Mouse (Mus musculus): Measurements from ENCODE around the gene Mid2. TPM values are rescaled to one million over a fixed set of nuclear protein-coding genes. Genes with fewer than 3 reads are reported as not detected.
"Not testable (repeated sequence)": the region's sequence is repeated elsewhere in the genome, so short reads cannot be mapped to it uniquely, and the experiment has no call there.

The Mid2 gene
- polyA plus RNA-seq (2015; fragmentation: Nextera tagmentation; extraction: Ambion mirVana), result 7.7 and 8.8 TPM in 2 replicates

- Histone ChIP-seq H3K4me1 (replicated peaks) (no peaks in the 10 kb centered on the region; the same call in 1 of the 2 replicates), H3K4me3 (peak within 1 kb of the TSS; percentile 66), H3K4me2 (peak within 1 kb of the TSS; percentile 61), H3K36me3 (no peaks in the 10 kb centered on the region), H3K9ac (peak within 1 kb of the TSS; percentile 81), H3K9me3 (replicated peaks) (no peaks in the 10 kb centered on the region), H3K27me3 (peaks cover 7% of the 10 kb centered on the region), H3K27ac (peak within 1 kb of the TSS; percentile 87)
- 12% methylated on average over 44 of the region's 68 CpGs for WGBS
- ATAC-seq (replicated peaks; ENCODE audit: insufficient number of reproducible peaks, insufficient read depth, low FRiP score, low read depth), result peak; percentile 78
These were observed at the start of gene Mid2 for GRCm38 (mm10) chrX:140664479-140665241. Mid2 (plus strand) TSS chrX:140664599.

GRCm38 (mm10) chrX:140624875-140625594 is 39.4 kb upstream of the Mid2 start:
- H3K4me3 ChIP-seq, result no peak overlapping the region
- H3K36me3 ChIP-seq, result no peaks in the 10 kb centered on the region
- no peaks in the 10 kb centered on the region for H3K27me3 ChIP-seq
- no peak overlapping the region for H3K27ac ChIP-seq
- H3K4me1 ChIP-seq (replicated peaks), result no peaks in the 10 kb centered on the region
- ATAC-seq (replicated peaks; ENCODE audit: insufficient number of reproducible peaks, insufficient read depth, low FRiP score, low read depth), result no peak
- H3K4me2 ChIP-seq, result no peak overlapping the region
- no peaks in the 10 kb centered on the region for H3K9me3 ChIP-seq (replicated peaks)
- no peak overlapping the region for H3K9ac ChIP-seq
- 51% methylated on average over 12 of the region's 12 CpGs for WGBS

- Histone ChIP-seq H3K27ac (no peak overlapping the region), H3K4me3 (no peak overlapping the region), H3K4me1 (replicated peaks) (no peaks in the 10 kb centered on the region), H3K36me3 (no peaks in the 10 kb centered on the region), H3K9me3 (replicated peaks) (no peaks in the 10 kb centered on the region), H3K4me2 (no peak overlapping the region), H3K9ac (no peak overlapping the region), H3K27me3 (peaks cover 5% of the 10 kb centered on the region; the same call in 1 of the 2 replicates)
- WGBS, result 60% methylated on average over 5 of the region's 5 CpGs
- ATAC-seq (replicated peaks; ENCODE audit: insufficient number of reproducible peaks, insufficient read depth, low FRiP score, low read depth), result no peak
These were observed 26.4 kb upstream of the Mid2 start for GRCm38 (mm10) chrX:140638028-140638427.

GRCm38 (mm10) chrX:140639592-140639991 is 24.8 kb upstream of the Mid2 start:
- Histone ChIP-seq H3K27ac (no peak overlapping the region), H3K4me3 (no peak overlapping the region), H3K4me2 (no peak overlapping the region), H3K36me3 (no peaks in the 10 kb centered on the region), H3K27me3 (peaks cover 5% of the 10 kb centered on the region; the same call in 1 of the 2 replicates), H3K9me3 (replicated peaks) (no peaks in the 10 kb centered on the region), H3K9ac (no peak overlapping the region), H3K4me1 (replicated peaks) (no peaks in the 10 kb centered on the region)
- ATAC-seq (replicated peaks; ENCODE audit: insufficient number of reproducible peaks, insufficient read depth, low FRiP score, low read depth), result no peak
- 73% methylated on average over 2 of the region's 2 CpGs for WGBS

GRCm38 (mm10) chrX:140660731-140661130 is 3.7 kb upstream of the Mid2 start:
- H3K9me3 ChIP-seq (replicated peaks), result no peaks in the 10 kb centered on the region
- no peaks in the 10 kb centered on the region for H3K4me1 ChIP-seq (replicated peaks)
- no peaks in the 10 kb centered on the region for H3K36me3 ChIP-seq
- H3K4me3 ChIP-seq, result no peak overlapping the region
- 14% methylated on average over 1 of the region's 1 CpGs for WGBS
- no peak overlapping the region for H3K4me2 ChIP-seq
- no peak for ATAC-seq (replicated peaks; ENCODE audit: insufficient number of reproducible peaks, insufficient read depth, low FRiP score, low read depth)
- H3K27me3 ChIP-seq, result peaks cover 3% of the 10 kb centered on the region
- no peak overlapping the region for H3K27ac ChIP-seq
- H3K9ac ChIP-seq, result no peak overlapping the region

GRCm38 (mm10) chrX:140663516-140663915 is 883 bp upstream of the Mid2 start:
- no peak overlapping the region for H3K4me2 ChIP-seq
- H3K27ac ChIP-seq, result no peak overlapping the region
- no peaks in the 10 kb centered on the region for H3K36me3 ChIP-seq
- no peaks in the 10 kb centered on the region; the same call in 1 of the 2 replicates for H3K4me1 ChIP-seq (replicated peaks)
- 81% methylated on average over 2 of the region's 2 CpGs for WGBS
- H3K27me3 ChIP-seq, result peaks cover 7% of the 10 kb centered on the region
- no peaks in the 10 kb centered on the region for H3K9me3 ChIP-seq (replicated peaks)
- H3K4me3 ChIP-seq, result no peak overlapping the region
- ATAC-seq (replicated peaks; ENCODE audit: insufficient number of reproducible peaks, insufficient read depth, low FRiP score, low read depth), result no peak
- no peak overlapping the region for H3K9ac ChIP-seq

GRCm38 (mm10) chrX:140665242-140665810 is 927 bp downstream of the Mid2 start:
- ATAC-seq (replicated peaks; ENCODE audit: insufficient number of reproducible peaks, insufficient read depth, low FRiP score, low read depth), result peak; percentile 37
- Histone ChIP-seq H3K9me3 (replicated peaks) (no peaks in the 10 kb centered on the region), H3K4me1 (replicated peaks) (no peaks in the 10 kb centered on the region; the same call in 1 of the 2 replicates), H3K4me2 (peak overlapping the region; percentile 61), H3K9ac (peak overlapping the region; percentile 81), H3K27ac (peak overlapping the region; percentile 87), H3K27me3 (peaks cover 7% of the 10 kb centered on the region), H3K4me3 (peak overlapping the region; percentile 66), H3K36me3 (no peaks in the 10 kb centered on the region)
- 17% methylated on average over 34 of the region's 47 CpGs for WGBS

GRCm38 (mm10) chrX:140675444-140675843 is 11.0 kb downstream of the Mid2 start:
- ATAC-seq (replicated peaks; ENCODE audit: insufficient number of reproducible peaks, insufficient read depth, low FRiP score, low read depth), result no peak
- H3K9ac ChIP-seq, result no peak overlapping the region
- H3K4me1 ChIP-seq (replicated peaks), result no peaks in the 10 kb centered on the region; the same call in 1 of the 2 replicates
- no peaks in the 10 kb centered on the region for H3K27me3 ChIP-seq
- H3K36me3 ChIP-seq, result no peaks in the 10 kb centered on the region
- peak overlapping the region; percentile 40; the same call in 1 of the 2 replicates for H3K27ac ChIP-seq
- 42% methylated on average over 5 of the region's 5 CpGs for WGBS
- no peaks in the 10 kb centered on the region for H3K9me3 ChIP-seq (replicated peaks)
- H3K4me2 ChIP-seq, result 0 out of 2 replicates have a peak overlapping the region, but pooled peaks have one; percentile 8
- H3K4me3 ChIP-seq, result no peak overlapping the region

- Histone ChIP-seq H3K9ac (no peak overlapping the region), H3K4me2 (no peak overlapping the region), H3K27me3 (no peaks in the 10 kb centered on the region; the same call in 1 of the 2 replicates), H3K4me1 (replicated peaks) (no peaks in the 10 kb centered on the region), H3K9me3 (replicated peaks) (no peaks in the 10 kb centered on the region), H3K4me3 (no peak overlapping the region), H3K36me3 (no peaks in the 10 kb centered on the region; the same call in 1 of the 2 replicates), H3K27ac (no peak overlapping the region)
- WGBS, result 68% methylated on average over 2 of the region's 2 CpGs
- ATAC-seq (replicated peaks; ENCODE audit: insufficient number of reproducible peaks, insufficient read depth, low FRiP score, low read depth), result no peak
These were observed 23.9 kb downstream of the Mid2 start for GRCm38 (mm10) chrX:140688335-140688734.

- H3K27ac ChIP-seq, result peak overlapping the region; percentile 54; the same call in 1 of the 2 replicates
- ATAC-seq (replicated peaks; ENCODE audit: insufficient number of reproducible peaks, insufficient read depth, low FRiP score, low read depth); H3K9ac ChIP-seq: not testable (repeated sequence)
These were observed 33.6 kb downstream of the Mid2 start for GRCm38 (mm10) chrX:140697872-140698463.

GRCm38 (mm10) chrX:140703224-140703623 is 38.8 kb downstream of the Mid2 start:
- Histone ChIP-seq H3K9me3 (replicated peaks) (no peaks in the 10 kb centered on the region), H3K4me3 (no peak overlapping the region), H3K36me3 (no peaks in the 10 kb centered on the region), H3K4me1 (replicated peaks) (peaks cover 3% of the 10 kb centered on the region; the same call in 1 of the 2 replicates), H3K27ac (no peak overlapping the region), H3K9ac (no peak overlapping the region), H3K4me2 (no peak overlapping the region), H3K27me3 (no peaks in the 10 kb centered on the region)
- no peak for ATAC-seq (replicated peaks; ENCODE audit: insufficient number of reproducible peaks, insufficient read depth, low FRiP score, low read depth)
- WGBS, result 77% methylated on average over 1 of the region's 1 CpGs

More at GRCm38 (mm10) chrX:140697872-140698463, 33.6 kb downstream of the Mid2 start:
- H3K4me2 ChIP-seq; H3K4me1 ChIP-seq (replicated peaks); H3K36me3 ChIP-seq; H3K9me3 ChIP-seq (replicated peaks); H3K27me3 ChIP-seq; H3K4me3 ChIP-seq: not testable (repeated sequence)
- WGBS, result 22% methylated on average over 6 of the region's 7 CpGs

All from heart, embryonic 15.5 days (tissue).